In genomic region chr1:155482148-155482547, GRCm38 (mm10) we compare ENCODE assay signal across 18 mouse cellular contexts.
DNase-seq lines count a peak whose midpoint lies in the region; ATAC-seq lines count a peak whose summit lies in the region.
"Had no signal": no experiment of that assay in that cellular context is flagged by ENCODE, and none has a peak within 500 bp of the region (broad histone marks: within the 10 kb centered on the region; RNA-seq: fewer than 3 reads in every experiment).

No protein-coding gene starts in this region.

- H3K4me3 ChIP-seq in limb, embryonic 11.5 days (ENCODE audit: low read depth, low read length): no peak overlapping the region
- no peak overlapping the region; the same call in 1 of the 2 replicates for H3K4me3 ChIP-seq in limb, embryonic 10.5 days
- H3K4me3 ChIP-seq in neural tube, embryonic 13.5 days: no peak overlapping the region
- peak overlapping the region; percentile 5; the same call in 1 of the 2 replicates for H3K4me3 ChIP-seq in intestine, embryonic 16.5 days (ENCODE audit: low read length)

- H3K27ac ChIP-seq in limb, embryonic 11.5 days (replicated peaks; ENCODE audit: low read depth, low read length): no peak overlapping the region
- no peak overlapping the region for H3K27ac ChIP-seq in limb, embryonic 10.5 days
- no peak overlapping the region; the same call in 1 of the 2 replicates for H3K27ac ChIP-seq in neural tube, embryonic 13.5 days (replicated peaks)
- H3K27ac ChIP-seq in intestine, embryonic 16.5 days (ENCODE audit: low read length): no peak overlapping the region
- H3K27ac ChIP-seq: stomach, postnatal 0 days had no signal

- DNase-seq in limb, embryonic 11.5 days (ENCODE audit: low spot score): peak; percentile 26
- DNase-seq in limb, embryonic 10.5 days (ENCODE audit: low spot score): no peak
- no peak for DNase-seq in neural tube, embryonic 10.5 days (ENCODE audit: extremely low spot score, low spot score)
- no peak for DNase-seq in left cerebral cortex, postnatal 14 days (ENCODE audit: low spot score in 2 of 2)
- no peak for DNase-seq in thymus, postnatal 36 days
- DNase-seq: adrenal gland, postnatal 10 days; cerebellum, adult 9-11 months; gastrocnemius, postnatal 36 days; heart, postnatal 36 days; kidney, adult 8-10 months; kidney, postnatal 4 days; lung, postnatal 14 days; thymus, postnatal 14 days had no signal

- ATAC-seq in limb, embryonic 11.5 days (ENCODE audit: insufficient number of reproducible peaks, low FRiP score, low TSS enrichment, low read depth): no peak
- ATAC-seq in neural tube, embryonic 13.5 days (ENCODE audit: low read depth): no peak
- peak; percentile 79 for ATAC-seq in intestine, embryonic 16.5 days
- ATAC-seq: CD4-positive, CD25-positive, alpha-beta regulatory T cell, adult 4 months had no signal

- H3K4me2 ChIP-seq in limb, embryonic 11.5 days (ENCODE audit: low read depth, severe bottlenecking): no peak overlapping the region
- H3K4me2 ChIP-seq in neural tube, embryonic 13.5 days: peak overlapping the region; percentile 18
- H3K4me2 ChIP-seq in intestine, embryonic 16.5 days (ENCODE audit: low read depth, low read length): peak overlapping the region; percentile 17
- H3K4me2 ChIP-seq: heart, embryonic 11.5 days had no signal

- WGBS in limb, embryonic 11.5 days: 20% methylated on average over 9 of the region's 9 CpGs
- 42% methylated on average over 9 of the region's 9 CpGs for WGBS in limb, embryonic 10.5 days
- WGBS in neural tube, embryonic 13.5 days: 27% methylated on average over 9 of the region's 9 CpGs
- 25% methylated on average over 9 of the region's 9 CpGs for WGBS in intestine, embryonic 16.5 days

- H3K9ac ChIP-seq in limb, embryonic 11.5 days (ENCODE audit: low read length): no peak overlapping the region
- H3K9ac ChIP-seq in neural tube, embryonic 13.5 days: no peak overlapping the region
- H3K9ac ChIP-seq in intestine, embryonic 16.5 days (ENCODE audit: low read depth, low read length): no peak overlapping the region

- intact Hi-C loops in left cerebral cortex, postnatal 14 days (cut with DNase I): no loop called here

- H3K27me3 ChIP-seq in limb, embryonic 11.5 days (ENCODE audit: control insufficient read depth, insufficient read depth, low read length): no peaks in the 10 kb centered on the region
- 0 out of 2 replicates have a peak, but pooled peaks cover 4% of the 10 kb centered on the region for H3K27me3 ChIP-seq in limb, embryonic 10.5 days (ENCODE audit: low read depth, poor library complexity, severe bottlenecking)
- H3K27me3 ChIP-seq in neural tube, embryonic 13.5 days: no peaks in the 10 kb centered on the region
- H3K27me3 ChIP-seq in intestine, embryonic 16.5 days (replicated peaks; ENCODE audit: control insufficient read depth, insufficient read depth, low read length): no peaks in the 10 kb centered on the region

- peaks cover 20% of the 10 kb centered on the region; the same call in 1 of the 2 replicates for H3K4me1 ChIP-seq in limb, embryonic 11.5 days (ENCODE audit: control insufficient read depth, insufficient read depth, low read length)
- peaks cover 35% of the 10 kb centered on the region for H3K4me1 ChIP-seq in limb, embryonic 10.5 days
- H3K4me1 ChIP-seq in neural tube, embryonic 13.5 days (replicated peaks): peaks cover 24% of the 10 kb centered on the region
- H3K4me1 ChIP-seq in intestine, embryonic 16.5 days (ENCODE audit: control insufficient read depth, insufficient read depth, low read length): peaks cover 4% of the 10 kb centered on the region; the same call in 1 of the 2 replicates

- H3K36me3 ChIP-seq in limb, embryonic 11.5 days (ENCODE audit: control insufficient read depth, insufficient read depth, low read length): no peaks in the 10 kb centered on the region
- H3K36me3 ChIP-seq in limb, embryonic 10.5 days: no peaks in the 10 kb centered on the region
- no peaks in the 10 kb centered on the region for H3K36me3 ChIP-seq in neural tube, embryonic 13.5 days
- H3K36me3 ChIP-seq in intestine, embryonic 16.5 days (ENCODE audit: control insufficient read depth, insufficient read depth, low read length): no peaks in the 10 kb centered on the region

- H3K9me3 ChIP-seq in limb, embryonic 11.5 days (ENCODE audit: control insufficient read depth, low read length): no peaks in the 10 kb centered on the region
- H3K9me3 ChIP-seq in limb, embryonic 10.5 days (replicated peaks): no peaks in the 10 kb centered on the region
- H3K9me3 ChIP-seq in neural tube, embryonic 13.5 days: no peaks in the 10 kb centered on the region
- H3K9me3 ChIP-seq in intestine, embryonic 16.5 days (ENCODE audit: control insufficient read depth, low read length): no peaks in the 10 kb centered on the region
